Mouse (Mus musculus) Muller cell, postnatal 12 days (primary cell): ENCODE measurements around the gene Abca6.
A peak's percentile ranks its signal among the peaks of the same experiment; 100 is the strongest.

Experiments
- DNase-seq: peaks from one replicate; pipeline ENCODE4 v3.0.0-alpha.2; 2015; ENCODE audit errors: inconsistent ontology term

Gene Abca6

GRCm38 (mm10) chr11:110196561-110197306 lies 54.8 kb downstream of the Abca6 start:
- DNase-seq: no peak

DNA sequence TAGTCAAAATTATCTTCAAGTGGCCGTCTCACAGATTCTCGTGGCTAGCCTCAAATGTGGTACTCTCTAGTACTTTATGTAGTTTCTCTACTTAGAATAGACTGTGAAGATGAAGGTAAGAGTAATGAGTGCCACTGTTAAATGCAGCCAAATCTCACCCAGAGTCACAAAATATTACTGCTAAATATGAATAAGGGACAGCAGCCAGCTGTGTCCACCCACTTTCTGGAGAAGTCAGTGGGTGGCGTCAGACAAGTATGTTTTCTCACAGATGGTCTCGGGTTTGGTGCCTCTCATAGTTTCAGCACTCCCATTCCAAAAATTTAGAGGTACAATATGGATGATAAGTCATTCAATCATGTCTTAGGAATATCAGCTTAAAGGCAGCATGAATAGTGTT lies 56.3 kb downstream of the Abca6 start:
- DNase-seq: no peak

DNA sequence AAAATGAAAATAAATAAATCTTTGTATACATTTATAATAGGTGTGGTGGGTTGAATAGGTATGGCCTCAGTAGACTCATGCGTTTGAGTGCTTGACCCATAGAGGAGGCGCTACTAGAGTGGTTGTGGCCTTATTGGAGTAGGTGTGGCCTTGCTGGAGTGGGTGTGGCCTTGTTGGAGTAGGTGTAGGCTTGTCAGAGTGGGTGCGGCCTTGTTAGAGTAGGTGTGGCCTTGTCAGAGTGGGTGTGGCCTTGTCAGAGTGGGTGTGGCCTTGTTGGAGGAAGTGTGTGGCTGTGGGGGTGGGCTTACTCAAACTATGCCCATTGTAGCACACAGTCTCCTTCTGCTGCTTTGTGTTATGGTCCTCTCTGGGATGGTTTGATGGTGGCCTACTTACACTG lies 80.4 kb downstream of the Abca6 start:
- no peak for DNase-seq

DNA sequence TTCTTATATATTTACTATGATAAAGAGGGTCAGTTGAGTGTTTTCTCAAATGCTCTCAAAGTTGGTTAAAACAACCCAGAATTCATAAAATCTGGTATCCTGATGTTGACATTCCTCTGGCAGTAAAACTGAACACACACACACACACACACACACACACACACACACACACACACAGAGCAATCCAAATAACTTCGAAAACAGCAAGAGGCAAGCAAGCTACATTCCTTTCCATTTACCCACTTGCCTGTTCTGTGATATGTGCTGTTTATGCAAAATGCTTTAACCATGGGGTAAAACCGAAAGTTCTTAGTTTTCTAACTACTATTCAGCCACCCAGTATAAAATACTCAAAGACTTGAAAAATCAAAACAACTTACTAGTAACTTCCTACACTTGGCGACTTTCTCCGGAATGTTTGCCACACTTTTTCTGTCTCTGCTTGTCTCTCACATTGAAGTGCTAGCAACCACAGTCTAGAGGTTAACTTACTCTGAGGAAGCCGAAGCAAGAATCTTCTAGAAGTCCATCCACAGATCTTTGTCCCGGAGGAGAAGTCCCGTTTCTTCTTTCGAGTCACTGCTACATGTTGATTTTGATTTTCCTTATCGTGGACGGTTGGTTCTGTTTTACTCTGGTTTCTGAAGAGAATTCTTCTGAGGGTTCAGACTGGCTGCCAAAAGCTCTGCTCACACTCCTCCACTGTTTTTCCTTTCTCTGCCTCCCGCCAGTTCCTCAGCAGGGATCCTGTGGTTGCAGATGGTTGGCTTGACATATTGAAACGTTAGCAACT lies 83.9 kb downstream of the Abca6 start, which contains the start of gene Abca9:
Gene Abca9 (minus strand): TSS at position 738 of the 793 bp plus-strand sequence.
- DNase-seq: peak; percentile 81

DNA sequence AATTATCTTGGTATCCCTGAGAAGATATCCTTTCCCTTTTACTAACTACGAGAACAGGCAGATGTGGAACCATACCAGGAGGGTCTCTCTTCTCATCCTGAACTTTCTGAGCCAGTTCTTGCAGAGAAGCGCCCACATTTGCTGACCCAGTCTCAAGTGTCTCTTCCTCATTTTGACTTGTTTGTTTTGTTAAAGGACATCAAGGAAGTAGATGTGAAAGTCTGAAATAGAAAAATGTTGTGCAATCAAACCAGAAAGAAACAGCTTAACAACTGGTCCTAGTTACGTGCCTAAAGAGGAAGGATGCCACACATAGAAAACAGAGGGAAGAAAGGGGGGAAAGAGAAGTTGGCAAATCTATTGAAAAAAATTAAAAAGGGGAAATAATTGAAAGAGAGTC lies 85.8 kb downstream of the Abca6 start:
- peak; percentile 12 for DNase-seq

- no peak for DNase-seq
Observed at GRCm38 (mm10) chr11:110165409-110165808, 86.2 kb downstream of the Abca6 start.

DNA sequence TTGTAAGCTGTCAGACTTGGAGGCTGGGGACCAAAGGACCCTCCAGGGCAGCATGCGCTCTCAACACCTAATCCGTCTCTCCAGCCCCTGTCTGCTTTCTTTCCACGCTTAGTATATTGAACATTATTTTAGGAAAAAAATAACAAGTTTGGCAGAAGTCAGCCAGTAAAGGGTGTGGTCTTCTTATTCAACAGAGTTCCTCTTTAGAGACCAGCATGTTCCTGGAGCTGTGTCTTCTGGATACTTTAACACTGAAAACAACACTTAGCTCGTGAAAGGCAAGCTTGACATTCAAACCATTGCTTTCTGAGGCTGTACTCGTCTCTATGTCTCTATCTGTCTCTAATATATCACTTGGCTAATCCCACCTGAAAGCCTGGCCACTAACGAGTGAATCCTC lies 94.5 kb downstream of the Abca6 start:
- DNase-seq: no peak

DNA sequence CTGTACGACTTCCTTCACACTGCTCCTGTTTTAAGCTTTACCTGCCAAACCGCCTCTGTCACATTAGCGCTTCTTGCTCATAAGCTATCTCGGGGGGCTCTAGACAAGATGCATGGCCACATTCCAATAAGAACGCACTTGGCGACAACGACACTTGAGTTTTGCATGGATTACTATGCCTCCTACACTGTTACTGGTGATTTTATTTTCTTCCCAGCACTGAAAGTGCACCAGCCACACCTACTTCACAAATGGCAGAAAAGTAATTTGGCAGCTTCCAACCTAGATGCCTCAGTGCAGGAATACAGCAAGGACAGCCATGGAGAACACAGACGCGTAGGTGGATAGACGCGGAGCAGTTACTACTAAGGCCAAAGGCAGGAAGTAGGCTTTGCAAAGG lies 95.6 kb downstream of the Abca6 start:
- no peak for DNase-seq

GRCm38 (mm10) chr11:110147640-110148039 lies 103.9 kb downstream of the Abca6 start:
- DNase-seq: no peak

DNA sequence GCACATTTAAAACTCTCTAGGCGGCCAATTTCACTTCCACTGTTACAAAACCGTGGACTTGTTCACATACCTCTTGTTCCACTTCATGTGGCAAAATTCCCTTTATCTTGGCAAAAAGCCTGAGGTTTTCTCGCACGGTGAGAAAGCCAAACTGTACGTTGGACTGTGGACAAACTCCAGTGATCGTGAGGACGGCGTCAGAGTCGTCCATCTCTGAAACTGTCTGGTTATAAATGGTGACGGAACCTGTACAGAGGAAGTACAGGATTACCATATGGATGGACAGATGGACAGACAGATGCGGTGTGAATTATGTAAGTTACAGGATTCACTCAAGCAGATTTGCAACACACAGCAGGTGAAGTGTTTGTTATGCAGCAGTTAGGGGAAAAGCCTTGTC lies 106.2 kb downstream of the Abca6 start:
- DNase-seq: no peak

- no peak for DNase-seq
Observed at GRCm38 (mm10) chr11:110130760-110131159, 120.8 kb downstream of the Abca6 start.
